Mouse (Mus musculus) cerebellum, adult 8-10 months (tissue): ENCODE measurements around the gene Wdr41.

Experiments used
- DNase-seq: peaks from one replicate; pipeline ENCODE4 v3.0.0; 2022

The Wdr41 gene

DNA sequence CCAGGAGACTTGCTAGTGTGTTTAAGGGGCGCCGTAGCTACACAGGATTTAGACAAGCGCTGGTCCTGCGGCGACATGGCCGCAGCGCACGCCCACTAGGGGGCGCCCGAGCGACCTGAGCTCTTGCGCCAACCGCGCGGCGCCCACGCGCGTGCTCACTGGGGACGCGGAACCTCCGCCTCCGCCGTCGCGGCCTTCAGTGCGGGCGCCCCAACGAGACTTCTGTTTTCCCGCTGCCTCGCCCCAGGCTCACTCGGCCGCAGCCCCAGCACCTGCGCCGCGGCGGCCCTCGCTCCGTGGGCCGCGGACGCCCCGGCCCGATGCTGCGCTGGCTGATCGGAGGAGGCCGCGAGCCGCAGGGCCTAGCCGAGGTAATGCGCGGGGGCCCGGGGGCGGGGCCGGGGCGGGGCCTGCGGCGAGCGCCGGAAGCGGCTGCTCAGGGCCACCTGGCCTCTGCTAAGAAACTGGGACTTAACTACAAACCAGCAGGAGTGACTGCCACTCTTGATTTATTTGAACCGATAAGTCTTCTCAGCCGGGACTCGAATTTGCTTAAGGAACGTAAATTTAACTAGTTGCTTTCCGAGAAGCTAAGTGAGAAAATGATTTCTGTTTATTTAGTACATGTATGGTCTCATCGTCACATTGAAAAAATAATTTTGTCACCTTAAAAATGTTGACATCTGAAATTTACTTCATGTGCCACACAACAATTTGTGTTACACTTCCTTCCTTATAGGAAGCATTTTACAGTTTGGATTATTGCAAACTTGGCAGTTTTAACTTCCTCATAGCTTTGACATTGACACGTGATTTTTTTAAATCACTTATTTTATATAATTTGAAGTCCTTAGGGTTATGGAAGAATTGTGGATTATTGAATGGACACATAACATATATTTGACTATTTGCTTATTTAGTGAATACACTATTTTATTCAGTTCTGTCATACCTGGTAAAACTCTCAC, at the start of gene Wdr41:
Gene Wdr41 (plus strand): TSS at position 126 of the 968 bp plus-strand sequence.
- DNase-seq: peak; percentile 92

DNA sequence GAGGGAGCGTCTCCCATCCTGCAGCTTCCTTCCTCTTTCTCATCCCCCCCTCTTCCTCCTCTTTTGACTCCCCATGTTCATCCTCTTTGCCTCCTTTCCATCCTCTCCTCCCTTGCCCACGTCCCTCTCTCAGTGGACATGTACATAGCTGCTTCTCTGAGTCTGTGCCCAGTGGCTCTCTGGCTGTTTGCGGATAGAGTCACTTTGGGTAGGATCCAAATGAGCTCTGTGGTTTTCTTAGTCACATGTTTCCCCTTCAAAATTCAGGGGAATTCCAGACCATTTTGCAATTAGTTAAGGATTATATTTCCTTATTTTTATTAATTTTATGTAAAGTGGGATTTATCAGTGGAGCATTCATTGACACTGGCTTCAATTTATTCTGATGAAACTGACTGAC, 48.1 kb upstream of the Wdr41 start:
- DNase-seq: no peak

DNA sequence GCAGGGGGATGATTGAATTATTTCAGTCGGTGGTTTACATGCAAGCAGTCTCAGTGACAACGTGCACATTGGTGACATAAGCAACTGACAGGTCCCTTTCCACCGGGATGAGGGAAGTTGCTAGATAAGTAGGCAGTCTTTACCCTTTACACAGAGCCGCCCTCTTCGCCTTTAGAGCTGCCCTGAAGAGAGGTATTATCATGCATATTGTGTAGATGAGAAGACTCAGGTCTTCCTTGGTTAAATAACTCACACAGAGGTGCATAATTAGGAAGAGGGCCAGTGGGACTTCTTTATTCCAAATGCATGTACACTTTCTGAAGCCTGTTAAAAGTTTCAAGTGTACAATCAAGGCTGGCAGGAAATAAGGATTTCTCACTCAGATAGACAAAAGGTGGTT, 37.7 kb upstream of the Wdr41 start:
- DNase-seq: no peak

- no peak for DNase-seq
Measured at GRCm38 (mm10) chr13:94940104-94940503, 36.0 kb upstream of the Wdr41 start.

DNA sequence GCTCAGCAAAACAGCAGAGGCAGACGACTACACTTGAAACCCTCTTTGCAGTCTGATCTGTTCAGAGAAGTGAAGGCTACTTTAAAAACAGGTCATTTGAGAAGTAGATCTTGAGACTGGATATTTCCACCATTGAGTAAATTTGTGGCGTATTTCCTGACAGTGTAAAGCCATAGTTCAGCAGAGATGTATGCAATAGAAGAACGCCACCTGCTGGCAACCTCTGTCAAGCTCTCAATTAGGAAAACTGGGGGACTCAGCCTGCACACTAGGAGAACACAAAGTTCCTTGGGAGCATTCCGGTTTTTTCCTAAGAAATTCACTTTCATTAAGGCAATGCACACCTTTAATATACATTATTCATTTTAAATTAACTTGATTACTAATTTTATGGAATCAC, 34.9 kb upstream of the Wdr41 start:
- peak; percentile 39 for DNase-seq

DNA sequence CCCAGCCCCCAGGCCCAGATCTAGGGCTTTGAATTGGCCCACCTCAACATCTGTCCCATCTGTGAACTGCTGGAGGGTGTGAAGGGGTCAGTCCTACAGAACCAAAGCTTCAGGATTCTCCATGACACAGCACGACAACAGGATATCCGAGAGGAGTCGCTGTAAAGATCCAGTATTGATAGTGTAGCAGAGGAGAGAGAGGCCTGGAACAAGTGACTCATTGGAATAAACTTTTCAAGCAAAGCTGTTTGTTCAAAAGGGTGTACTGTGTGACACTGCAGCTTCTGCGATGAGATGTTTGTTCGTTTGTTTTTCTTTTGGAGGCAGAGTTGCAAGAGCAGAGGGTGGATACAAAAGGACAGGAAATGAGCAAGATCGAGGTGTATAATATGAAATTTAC, 20.2 kb upstream of the Wdr41 start:
- DNase-seq: no peak

DNA sequence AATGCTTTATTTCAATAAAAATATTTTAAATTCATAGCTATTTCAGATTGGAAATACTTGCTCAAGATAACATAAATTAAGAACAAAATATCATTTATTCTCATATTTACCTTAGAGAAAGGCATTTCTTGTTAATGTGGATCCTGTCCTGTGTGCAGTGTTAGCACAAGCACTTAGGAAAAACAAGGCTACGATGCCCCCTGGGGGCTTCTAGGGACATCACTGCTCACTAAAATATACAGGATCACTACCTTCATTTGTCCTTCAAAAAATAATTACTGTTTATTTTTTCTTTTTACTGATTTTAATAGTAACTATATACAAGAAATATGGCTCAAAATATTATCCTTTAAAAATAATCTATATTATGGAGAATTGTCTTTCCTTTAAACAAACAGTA, 18.2 kb upstream of the Wdr41 start:
- DNase-seq: no peak

GRCm38 (mm10) chr13:94969992-94970553, 6.1 kb upstream of the Wdr41 start:
- DNase-seq: no peak

- no peak for DNase-seq
Measured at GRCm38 (mm10) chr13:94975828-94976218, 321 bp upstream of the Wdr41 start.

GRCm38 (mm10) chr13:94979081-94979480, 2.9 kb downstream of the Wdr41 start:
- no peak for DNase-seq

- DNase-seq: no peak
Measured at GRCm38 (mm10) chr13:94990516-94990915, 14.4 kb downstream of the Wdr41 start.

- DNase-seq: no peak
Measured at GRCm38 (mm10) chr13:95007281-95007680, 31.1 kb downstream of the Wdr41 start.

DNA sequence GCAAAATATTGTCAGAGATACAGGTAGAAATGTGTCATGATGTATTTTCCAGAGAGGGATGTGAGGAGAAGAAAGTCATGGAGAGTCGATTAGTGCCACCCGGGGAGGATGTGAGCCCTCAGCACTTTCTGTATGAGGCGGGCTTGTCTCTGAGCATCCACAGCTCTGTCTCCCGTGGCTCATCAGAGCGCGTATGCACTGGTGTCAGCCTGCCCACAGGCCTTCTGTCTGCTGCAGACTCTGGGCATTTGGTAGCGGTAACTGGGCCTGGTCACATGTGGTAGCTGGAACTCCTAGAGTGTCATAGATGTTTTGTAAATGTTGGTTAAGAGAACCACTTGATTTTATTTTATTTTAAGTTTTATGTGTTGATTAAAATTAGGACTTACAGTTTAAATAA, 33.1 kb downstream of the Wdr41 start:
- no peak for DNase-seq

- no peak for DNase-seq
Measured at GRCm38 (mm10) chr13:95011546-95012257, 35.6 kb downstream of the Wdr41 start.

- DNase-seq: no peak
Measured at GRCm38 (mm10) chr13:95017278-95017677, 41.1 kb downstream of the Wdr41 start.

DNA sequence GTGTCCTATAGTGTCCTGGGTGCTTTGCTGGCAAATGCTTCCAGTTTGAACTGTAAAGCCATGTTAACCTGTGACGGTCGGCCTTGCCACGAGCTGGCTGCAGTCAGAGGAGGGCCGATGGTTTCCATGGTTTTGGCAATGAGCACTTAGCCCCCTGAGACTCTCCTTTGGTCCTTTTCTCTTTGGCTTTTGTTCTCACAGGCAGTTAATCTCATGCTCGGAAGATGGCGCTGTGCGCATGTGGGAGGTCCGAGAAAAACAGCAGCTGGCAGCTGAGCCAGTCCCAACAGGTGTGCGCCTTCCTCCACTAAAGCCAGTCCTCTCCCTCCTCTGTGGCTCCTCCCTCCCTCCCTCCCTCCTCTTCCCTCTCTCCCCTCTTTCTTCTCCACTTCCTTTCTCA, 41.8 kb downstream of the Wdr41 start:
- DNase-seq: peak; percentile 48

- no peak for DNase-seq
Measured at GRCm38 (mm10) chr13:95019345-95019744, 43.2 kb downstream of the Wdr41 start.

GRCm38 (mm10) chr13:95020216-95020615, 44.1 kb downstream of the Wdr41 start:
- DNase-seq: no peak

GRCm38 (mm10) chr13:95030828-95031227, 54.7 kb downstream of the Wdr41 start:
- no peak for DNase-seq

DNA sequence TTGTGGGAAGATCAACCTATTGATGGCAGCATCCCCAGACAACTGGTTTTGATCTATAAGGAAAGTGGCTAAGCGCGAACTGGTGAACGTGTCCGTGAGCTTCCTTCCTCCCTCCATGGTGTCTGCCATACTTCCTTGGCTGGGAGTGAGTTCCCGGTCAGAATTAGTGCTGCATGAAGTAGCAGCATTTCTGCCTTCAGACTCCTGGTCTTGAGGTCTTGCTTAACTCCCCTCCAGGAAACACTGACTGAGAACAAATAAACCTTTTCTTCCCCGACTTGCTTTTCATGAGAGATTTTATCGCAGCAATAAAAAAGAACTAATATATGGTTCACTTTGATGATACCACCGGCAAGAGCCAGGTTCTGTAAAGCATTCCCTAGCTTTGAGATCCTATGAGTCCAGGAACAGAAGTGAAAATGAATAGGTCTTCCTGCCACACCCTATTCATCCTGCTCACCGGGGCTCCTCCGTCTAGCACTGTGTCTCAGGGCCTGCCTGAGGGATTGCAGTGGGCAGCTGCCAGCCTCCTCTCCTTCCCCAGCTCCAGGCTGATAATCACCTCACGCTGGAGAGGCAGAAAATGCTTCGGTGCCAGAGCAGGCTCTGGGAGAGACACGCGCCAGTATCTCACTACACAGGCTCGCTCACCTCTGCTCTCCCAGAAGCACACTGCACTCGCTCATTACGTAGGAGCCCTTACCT, 56.1 kb downstream of the Wdr41 start:
- no peak for DNase-seq

DNA sequence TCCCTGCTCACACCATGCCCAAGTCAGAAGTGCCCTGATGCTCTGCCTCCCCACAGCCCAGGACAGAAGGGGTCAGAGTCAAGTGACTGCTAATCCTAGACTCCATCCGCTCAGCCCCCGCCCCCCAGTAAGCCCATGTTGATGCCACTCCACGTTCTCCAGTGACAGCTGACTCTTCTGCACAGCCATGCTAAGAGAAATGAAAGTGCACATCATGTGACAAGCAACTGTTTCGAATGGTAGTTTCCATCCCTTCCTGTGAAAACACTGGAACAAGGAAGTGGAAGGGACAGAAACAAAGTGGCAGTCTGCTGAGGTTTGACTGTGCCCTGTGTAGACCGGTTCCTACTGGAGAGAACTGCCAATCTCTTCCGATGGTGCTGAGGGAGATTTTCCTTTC, 56.8 kb downstream of the Wdr41 start:
- DNase-seq: no peak

GRCm38 (mm10) chr13:95034094-95034493, 58.0 kb downstream of the Wdr41 start:
- DNase-seq: no peak

DNA sequence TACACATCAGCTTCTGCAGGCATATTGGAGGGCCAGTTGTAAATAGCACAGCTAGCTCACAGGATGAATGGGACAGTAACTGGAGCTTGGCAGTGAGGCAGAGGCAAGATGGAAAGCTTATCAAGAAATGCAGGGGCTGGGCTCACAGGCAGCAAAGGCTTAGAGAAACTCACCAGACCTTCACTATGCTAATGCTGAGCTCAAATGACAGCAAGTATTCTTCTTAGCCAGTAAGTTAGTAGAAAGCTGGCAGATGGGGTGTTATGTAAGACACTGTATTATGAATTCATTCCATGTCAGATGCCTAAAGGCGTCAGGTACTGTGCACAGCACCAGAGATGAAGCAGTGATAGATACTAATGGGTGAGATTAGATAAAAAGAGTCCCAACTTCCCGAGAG, 58.6 kb downstream of the Wdr41 start:
- no peak for DNase-seq
